Mouse (Mus musculus) central nervous system, embryonic 14 days (tissue): ENCODE data around the gene Dnhd1. TPM values are rescaled to one million over a fixed set of nuclear protein-coding genes. Genes with fewer than 3 reads are reported as not detected.

Experiments
- polyA plus RNA-seq: library from polyadenylated mRNA; depleted of rRNA; stranded (reverse); fragments of >200 nt; gene quantifications from 2 replicates; pipeline ENCODE4 v1.2.3, GENCODE M21; 2012; rRNA removed

Gene Dnhd1
- 6.8 and 8.0 TPM in 2 replicates for polyA plus RNA-seq

DNA sequence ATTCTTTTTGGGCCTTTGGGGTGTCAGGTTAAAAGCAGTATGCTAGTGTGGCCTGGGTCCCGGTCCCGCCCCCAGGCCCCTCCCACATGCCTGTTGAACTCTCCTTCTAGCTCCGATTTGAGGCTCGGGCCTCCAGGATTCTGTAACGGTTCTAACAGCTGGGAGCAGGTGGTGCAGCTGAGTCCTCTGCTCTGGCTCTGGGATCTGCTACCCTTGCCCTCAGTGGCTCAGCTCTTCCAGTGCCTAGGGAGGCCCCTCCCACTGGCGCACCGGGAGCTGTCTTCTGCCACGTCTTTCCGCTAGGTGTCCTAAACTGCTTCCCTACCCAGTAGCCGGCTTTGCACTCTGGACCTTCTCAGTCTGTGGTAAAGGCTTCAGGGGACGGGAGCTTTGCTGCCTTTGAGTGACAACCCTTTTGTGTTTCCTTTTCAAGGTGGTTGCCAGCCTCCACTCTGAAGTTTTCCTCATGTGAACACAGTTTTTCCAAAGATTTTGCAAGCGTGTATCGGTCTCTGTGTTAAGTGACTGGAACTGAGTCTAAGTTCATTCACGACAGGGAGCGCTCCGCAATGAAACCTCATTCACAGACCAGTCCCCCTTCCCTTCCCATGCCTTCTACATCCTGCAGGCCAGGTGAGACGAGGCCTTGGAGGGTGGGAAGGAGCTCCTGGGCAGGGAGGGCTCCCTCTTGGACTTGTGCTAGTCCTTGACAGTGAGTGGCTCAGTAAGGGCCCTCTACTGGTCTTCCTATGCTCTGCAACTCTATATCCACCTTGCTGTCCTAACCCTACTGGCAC, at the start of gene Dnhd1:
Dnhd1 (plus strand) TSS at position 189 of the 797 bp plus-strand sequence.

DNA sequence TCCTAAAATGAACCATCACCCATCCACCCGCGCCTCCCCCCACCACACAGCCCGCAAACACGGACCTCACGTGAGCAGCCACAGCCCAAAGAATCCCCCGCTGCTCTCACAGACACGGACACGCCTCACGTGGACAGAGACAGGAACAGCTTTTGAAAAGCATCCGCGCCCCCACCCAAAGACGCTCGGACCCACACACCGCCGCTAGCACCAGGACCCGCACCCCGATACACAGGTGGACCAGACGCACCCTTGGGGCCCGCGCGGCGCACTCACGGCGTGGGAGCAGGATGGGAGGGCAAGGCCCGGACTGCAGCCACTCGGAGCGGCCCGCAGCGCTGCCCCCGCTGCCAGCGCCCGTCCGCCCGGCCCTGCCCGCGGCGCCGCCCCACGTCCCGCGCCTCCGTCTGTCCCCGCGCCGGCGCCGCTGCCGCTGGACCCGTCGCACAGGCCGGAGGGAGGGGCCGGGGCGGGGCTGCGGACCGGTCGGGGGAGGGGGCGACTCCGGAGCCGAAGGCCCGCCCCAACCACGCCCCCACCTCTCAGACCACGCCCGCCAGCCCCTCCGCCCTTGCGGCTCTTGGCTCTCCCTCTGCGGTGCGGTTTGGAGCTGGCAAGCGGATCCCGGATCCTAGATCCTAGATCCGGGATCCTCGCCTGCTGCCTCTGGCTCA, 17.4 kb upstream of the Dnhd1 start, which contains the start of gene Trim3:
Trim3 (minus strand) TSS at position 445 of the 674 bp plus-strand sequence.

DNA sequence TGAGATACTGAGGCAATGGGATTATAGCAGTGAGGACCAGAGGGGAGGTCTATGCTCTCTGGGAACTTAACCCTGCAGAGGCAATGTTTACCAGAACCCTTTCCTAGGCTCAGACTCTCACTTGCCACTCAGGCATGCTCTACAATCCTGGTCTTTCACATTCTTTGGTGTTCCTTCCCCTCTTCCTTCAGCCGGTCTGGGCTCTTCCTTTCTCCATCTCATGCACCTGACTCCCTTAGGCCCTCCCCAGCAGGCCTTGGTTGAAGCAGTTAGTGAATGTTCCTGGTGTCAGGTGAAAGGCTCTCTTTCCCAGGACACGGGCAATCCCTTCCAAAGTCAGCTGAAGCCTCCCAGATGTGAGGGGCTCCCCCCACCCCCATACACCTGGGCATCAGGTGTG, 10.9 kb upstream of the Dnhd1 start, which contains the start of gene Timm10b:
Timm10b (plus strand) TSS at position 301 of the 400 bp plus-strand sequence.

DNA sequence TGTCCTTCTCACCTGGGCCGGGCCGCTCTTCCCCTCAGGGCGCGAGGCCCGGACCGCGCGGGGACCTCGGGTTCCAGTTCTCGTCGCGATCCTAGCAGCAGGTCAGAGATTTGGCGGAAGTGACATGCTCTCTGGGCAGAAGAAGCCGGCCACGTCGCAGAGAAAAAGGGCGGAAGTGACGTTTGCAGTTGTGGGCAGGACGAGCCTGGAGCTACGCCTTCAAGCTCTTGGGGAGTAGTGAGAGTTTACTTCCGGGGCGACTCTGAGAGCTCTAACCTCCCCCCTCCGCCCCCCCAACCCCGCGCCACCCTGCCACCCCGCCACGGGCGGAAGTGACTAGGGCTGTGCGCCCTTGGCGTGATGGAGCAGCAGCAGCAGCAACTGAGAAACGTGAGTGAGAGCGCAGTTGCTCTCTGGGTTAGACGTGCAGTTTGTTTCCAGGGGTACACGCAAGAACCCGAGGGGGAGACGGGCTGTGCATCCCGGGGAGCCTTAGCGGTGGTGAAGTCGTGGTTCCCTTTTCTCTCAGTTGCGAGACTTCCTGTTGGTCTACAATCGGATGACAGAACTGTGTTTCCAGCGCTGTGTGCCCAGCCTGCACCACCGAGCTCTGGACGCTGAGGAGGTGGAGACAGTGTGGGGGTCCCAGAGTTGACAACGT, 10.3 kb upstream of the Dnhd1 start, which contains the start of the genes Arfip2 and Gm45799:
Arfip2 (minus strand) TSS at position 184 of the 661 bp plus-strand sequence.
Gm45799 (plus strand) TSS at position 320 of the 661 bp plus-strand sequence.

DNA sequence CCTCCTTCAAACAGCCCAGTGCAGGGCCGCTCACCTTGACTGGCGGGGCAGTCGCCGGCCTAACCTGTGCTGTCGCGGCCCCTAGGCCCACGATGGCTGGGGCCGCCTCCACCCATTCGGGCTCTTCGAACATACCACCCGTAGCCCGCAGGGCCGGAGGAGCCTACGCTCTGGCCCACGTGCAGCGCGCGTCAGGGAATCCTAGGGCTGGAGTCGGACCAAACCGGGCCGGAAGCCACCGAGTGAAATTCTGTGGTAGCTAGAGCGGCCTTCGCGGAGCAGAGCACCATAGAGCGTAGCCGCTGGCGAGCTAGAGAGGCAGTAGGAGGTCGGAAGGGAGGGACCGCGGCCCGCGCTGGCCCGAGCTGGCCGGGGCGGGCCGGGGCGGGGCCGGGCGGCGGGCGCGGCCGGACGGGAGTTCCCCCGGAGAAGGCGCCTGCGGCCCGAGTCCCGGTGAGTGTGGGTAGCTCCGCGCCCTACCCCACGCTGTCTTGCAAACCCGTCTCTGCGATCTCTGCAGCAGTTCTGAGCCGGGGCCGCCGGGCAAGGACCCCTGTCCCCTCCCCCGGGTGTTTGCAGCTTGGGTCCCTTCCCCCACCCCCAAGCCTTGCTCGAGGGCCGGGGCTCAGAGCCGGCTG, 85.8 kb downstream of the Dnhd1 start, which contains the start of gene Ilk:
Ilk (plus strand) TSS at position 329 of the 638 bp plus-strand sequence.

DNA sequence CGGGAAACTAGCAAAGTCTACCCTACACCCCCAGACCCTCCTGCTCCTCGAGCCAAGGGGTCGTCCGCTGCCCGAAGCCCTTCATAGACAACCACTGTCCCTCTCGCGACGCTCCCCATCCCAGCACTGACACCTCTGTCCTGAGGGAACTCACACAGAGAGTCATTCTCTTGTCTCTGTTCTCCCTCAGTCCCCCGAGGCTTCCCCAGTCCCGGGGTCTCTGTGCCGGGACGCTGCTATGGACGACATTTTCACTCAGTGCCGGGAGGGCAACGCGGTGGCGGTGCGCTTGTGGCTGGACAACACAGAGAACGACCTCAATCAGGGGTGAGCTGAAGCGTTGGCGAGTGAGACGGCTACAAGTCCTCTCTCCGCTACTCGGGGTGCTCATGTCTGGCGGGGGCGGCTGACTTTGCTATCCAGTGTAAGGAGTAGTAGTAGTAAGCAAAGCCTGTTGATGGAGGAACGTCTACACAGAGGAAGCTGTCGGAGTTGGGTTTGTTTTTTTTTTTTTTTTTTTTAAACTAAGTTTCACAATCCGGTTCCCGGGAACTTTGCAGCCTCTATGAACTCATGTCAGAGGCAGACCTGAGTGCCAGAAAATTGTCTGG, 86.4 kb downstream of the Dnhd1 start, which contains the start of gene Rrp8:
Rrp8 (minus strand) TSS at position 475 of the 611 bp plus-strand sequence.

DNA sequence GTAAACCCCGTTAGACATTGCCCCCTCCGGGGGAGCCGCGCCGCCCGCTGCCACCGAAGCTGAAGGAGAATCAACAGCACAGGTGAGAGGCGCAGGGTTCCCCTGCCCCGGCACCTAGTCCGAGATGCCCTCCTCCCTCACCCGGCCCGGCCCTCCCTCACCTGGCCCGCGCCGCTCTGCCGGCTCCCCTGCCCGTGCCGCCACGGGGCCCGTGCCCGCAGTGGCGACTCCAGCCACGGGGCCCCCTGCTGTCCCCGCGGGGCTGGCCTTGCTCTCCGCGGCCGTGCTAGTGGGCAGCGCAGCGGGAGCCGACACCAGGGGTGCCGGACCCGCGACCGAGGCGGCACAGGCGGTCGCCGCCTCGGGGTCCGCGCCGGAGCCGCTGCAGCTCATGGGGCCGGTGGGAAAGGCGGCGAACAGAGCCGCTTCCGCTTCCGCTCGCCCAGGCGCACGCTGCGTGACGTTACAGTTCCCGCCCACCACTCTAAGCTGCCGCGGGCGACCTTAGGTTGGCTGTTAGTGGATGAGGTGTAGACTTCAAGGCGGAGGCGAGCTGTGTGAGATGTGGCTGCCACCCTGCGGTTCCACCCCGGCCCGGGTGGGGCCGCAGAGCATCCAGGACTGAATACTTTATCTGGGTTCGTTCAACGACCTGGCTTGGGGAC, 93.4 kb downstream of the Dnhd1 start, which contains the start of gene Taf10:
Taf10 (minus strand) TSS at position 436 of the 665 bp plus-strand sequence.

DNA sequence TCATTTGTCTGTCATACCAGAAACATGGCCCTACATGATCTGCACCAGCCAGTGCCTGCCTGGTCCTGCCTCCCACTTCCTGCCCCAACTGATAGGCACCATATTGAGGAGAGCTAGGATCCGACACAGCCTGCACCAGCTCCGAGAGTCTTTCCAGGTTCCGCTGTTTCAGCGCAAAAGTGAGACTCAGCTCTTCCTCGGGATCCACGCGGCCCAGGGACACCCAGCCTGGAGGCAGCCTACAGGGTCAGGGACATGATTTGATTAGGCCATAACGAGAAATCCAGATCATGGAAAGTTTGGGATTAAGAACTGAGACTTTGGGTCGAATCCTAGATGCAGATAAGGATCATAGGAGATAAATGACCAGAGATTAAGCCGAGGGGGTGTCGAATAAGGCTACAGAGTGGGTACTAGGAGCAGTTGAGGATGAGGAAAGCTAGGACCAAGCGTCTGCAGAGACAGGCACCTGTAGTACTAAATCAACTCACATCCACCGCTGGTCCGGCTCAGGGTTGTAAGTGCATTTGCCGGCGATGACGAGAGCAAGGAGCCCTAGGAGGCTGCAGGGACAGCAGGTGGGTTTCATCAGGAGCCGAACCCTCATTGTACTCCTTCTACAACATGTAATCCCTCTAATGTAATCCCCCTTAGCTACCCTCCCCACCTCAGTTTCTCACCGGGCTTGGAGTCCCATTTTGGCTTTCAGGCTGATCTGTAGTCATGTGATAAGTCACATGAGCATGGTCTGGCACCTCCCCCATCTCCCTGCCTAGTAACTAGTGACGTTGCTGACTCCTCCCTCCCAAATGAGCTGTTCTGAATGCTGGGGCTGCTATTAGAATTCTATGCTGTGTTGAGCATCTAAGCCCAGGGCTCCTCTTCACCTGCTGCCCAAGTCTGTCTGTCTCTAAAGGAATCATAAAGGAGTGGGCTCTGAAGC, 101.1 kb downstream of the Dnhd1 start, which contains the start of gene Tpp1:
Tpp1 (minus strand) TSS at position 745 of the 943 bp plus-strand sequence.

Other genes with a start within 250 kb of the Dnhd1 start
- gene Cnga4, start 246.3 kb upstream of the Dnhd1 start, polyA plus RNA-seq = 0.18 and 0.34 TPM in 2 replicates
- 1.7 and 1.9 TPM in 2 replicates for gene Cckbr, start 225.1 kb upstream of the Dnhd1 start, polyA plus RNA-seq
- 22.6 and 32.7 TPM in 2 replicates for gene Cavin3, start 168.5 kb upstream of the Dnhd1 start, polyA plus RNA-seq
- gene Smpd1, start 96.5 kb upstream of the Dnhd1 start, polyA plus RNA-seq = 37.1 and 42.4 TPM in 2 replicates
- gene Apbb1, start 69.2 kb upstream of the Dnhd1 start, polyA plus RNA-seq = 215 and 247 TPM in 2 replicates
- gene Hpx, start 50.7 kb upstream of the Dnhd1 start, polyA plus RNA-seq = 0.63 and 0.69 TPM in 2 replicates
- 135 and 148 TPM in 2 replicates for gene Trim3, start 17.3 kb upstream of the Dnhd1 start, polyA plus RNA-seq
- gene Timm10b, start 10.8 kb upstream of the Dnhd1 start, polyA plus RNA-seq = 119 and 132 TPM in 2 replicates
- 122 and 123 TPM in 2 replicates for gene Arfip2, start 10.4 kb upstream of the Dnhd1 start, polyA plus RNA-seq
- 104 and 129 TPM in 2 replicates for gene Gm45799, start 10.3 kb upstream of the Dnhd1 start, polyA plus RNA-seq
- gene Ilk, start 85.8 kb downstream of the Dnhd1 start, polyA plus RNA-seq = 198 and 225 TPM in 2 replicates
- 18.5 and 19.5 TPM in 2 replicates for gene Rrp8, start 86.6 kb downstream of the Dnhd1 start, polyA plus RNA-seq
- gene Taf10, start 93.5 kb downstream of the Dnhd1 start, polyA plus RNA-seq = 239 and 264 TPM in 2 replicates
- 43.1 and 45.9 TPM in 2 replicates for gene Tpp1, start 101.4 kb downstream of the Dnhd1 start, polyA plus RNA-seq
- 56.3 and 58.4 TPM in 2 replicates for gene Dchs1, start 136.8 kb downstream of the Dnhd1 start, polyA plus RNA-seq
- 204 and 216 TPM in 2 replicates for gene Mrpl17, start 160.3 kb downstream of the Dnhd1 start, polyA plus RNA-seq